Mouse (Mus musculus): ENCODE results near the gene Ell.

- TF ChIP-seq POLR2A (IDR thresholded peaks at IDR 0.05; ENCODE audit: borderline replicate concordance, control insufficient read depth, low read depth, low read length), result no peak
- no peak for TF ChIP-seq CTCF (IDR thresholded peaks at IDR 0.05; ENCODE audit: control insufficient read depth, insufficient read depth, low read length)
Observed at GRCm38 (mm10) chr8:70606780-70607602, 67.7 kb downstream of the Ell start.

All from bone marrow, adult 2 months (tissue).